Mouse (Mus musculus): ENCODE results near the gene Heatr3. TPM values are rescaled to one million over a fixed set of nuclear protein-coding genes. Genes with fewer than 3 reads are reported as not detected.
"Not testable (repeated sequence)": the region's sequence is repeated elsewhere in the genome, so short reads cannot be mapped to it uniquely, and the experiment has no call there.

Heatr3 gene
- polyA plus RNA-seq, 1 experiment from 2014 or later, result 24.3 TPM

DNA sequence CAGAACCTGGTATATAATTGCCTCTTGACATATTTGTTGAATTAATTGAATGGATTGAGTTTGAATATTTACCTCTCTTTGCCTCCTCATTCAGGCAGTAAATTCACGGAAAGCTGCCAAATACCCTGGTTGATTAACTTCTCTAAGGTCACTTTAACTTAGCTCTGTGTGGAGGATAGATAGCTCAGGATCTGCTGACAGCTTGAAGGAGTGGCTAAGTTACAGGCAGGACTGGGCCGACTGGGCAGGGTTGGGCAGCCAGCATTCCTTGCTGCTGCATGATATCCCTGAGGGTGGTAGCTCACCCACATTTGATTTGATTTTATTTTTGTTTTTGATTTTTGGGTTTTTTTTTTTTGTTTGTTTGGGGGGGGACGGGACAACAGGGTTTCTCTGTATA, 59.7 kb downstream of the Heatr3 start:
- no peak for ATAC-seq (replicated peaks; ENCODE audit: insufficient number of reproducible peaks, insufficient read depth, low FRiP score, low read depth)
- H3K27ac ChIP-seq, result peak overlapping the region; percentile 80
- H3K9me3 ChIP-seq (replicated peaks), result no peaks in the 10 kb centered on the region
- H3K4me1 ChIP-seq (replicated peaks), result peaks cover 33% of the 10 kb centered on the region
- H3K9ac ChIP-seq, result no peak overlapping the region
- no peak overlapping the region for H3K4me3 ChIP-seq
- H3K27me3 ChIP-seq, result no peaks in the 10 kb centered on the region
- 17% methylated on average over 3 of the region's 3 CpGs for WGBS
- H3K36me3 ChIP-seq, result no peaks in the 10 kb centered on the region
- peak overlapping the region; percentile 25; the same call in 1 of the 2 replicates for H3K4me2 ChIP-seq

DNA sequence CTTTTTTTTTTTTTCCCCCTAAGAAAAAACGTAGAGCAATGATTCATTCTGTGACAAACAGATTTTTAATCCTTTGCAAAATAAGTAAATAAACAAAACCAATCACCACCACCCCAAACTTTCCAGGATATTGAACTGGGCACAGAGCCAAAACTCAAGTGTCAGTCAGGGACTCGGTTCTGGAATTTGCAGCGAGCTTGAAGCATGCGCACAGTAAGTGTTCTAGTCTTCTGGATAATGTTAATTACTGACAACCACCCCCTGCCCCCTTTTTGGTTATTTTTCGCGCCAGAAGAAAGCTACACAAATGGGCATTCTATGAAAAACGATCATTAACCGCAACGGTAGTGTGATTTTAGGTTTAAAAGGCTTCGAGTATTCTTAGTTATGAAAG, 60.9 kb downstream of the Heatr3 start:
- ATAC-seq (replicated peaks; ENCODE audit: insufficient number of reproducible peaks, insufficient read depth, low FRiP score, low read depth), result no peak
- Histone ChIP-seq H3K4me2 (peak overlapping the region; percentile 89), H3K4me3 (peak overlapping the region; percentile 82), H3K27me3 (no peaks in the 10 kb centered on the region), H3K4me1 (replicated peaks) (peaks cover 35% of the 10 kb centered on the region), H3K36me3 (no peaks in the 10 kb centered on the region), H3K9me3 (replicated peaks) (no peaks in the 10 kb centered on the region), H3K27ac (peak overlapping the region; percentile 99), H3K9ac (peak overlapping the region; percentile 83)
- WGBS, result 2% methylated on average over 10 of the region's 10 CpGs

DNA sequence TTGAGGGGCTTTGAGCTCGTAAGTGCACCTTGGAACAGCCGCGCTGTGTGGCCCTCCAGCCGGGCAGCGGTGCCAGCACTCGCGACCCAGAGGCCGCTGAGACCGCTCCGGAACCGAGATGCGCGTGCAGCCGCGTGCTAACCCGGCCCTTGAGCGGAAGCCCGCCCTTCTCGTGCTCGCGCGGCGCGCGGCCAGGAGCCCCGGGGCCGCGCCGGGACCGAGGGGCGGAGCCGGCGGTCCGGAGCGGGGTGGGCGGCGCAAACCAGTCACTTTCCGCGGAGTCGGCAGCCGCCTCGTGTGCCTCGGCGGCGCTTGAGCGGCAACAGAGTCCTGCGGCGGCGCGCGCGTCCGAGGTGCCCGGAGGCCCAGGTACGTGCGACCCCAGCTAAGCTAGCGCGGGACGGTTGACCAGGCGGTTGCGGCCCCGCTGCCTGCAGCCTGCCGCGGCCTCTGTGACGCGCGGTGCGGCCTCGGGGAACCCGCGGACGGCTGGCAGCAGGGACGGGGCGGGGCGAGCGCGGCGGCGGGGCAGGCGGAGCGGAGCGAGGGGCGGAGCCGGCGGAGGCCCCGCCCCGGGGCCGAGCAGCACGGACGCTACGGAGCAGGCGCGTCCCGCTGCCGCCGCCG, 61.4 kb downstream of the Heatr3 start, which contains the start of gene Tent4b:
TSS of gene Tent4b (plus strand) at position 269 of the 627 bp plus-strand sequence.
- H3K27me3 ChIP-seq, result no peaks in the 10 kb centered on the region
- ATAC-seq (replicated peaks; ENCODE audit: insufficient number of reproducible peaks, insufficient read depth, low FRiP score, low read depth), result peak; percentile 95
- H3K27ac ChIP-seq, result peak within 1 kb of the TSS; percentile 99
- H3K9ac ChIP-seq, result peak within 1 kb of the TSS; percentile 83
- WGBS, result under 1% methylated on average over 76 of the region's 97 CpGs
- H3K9me3 ChIP-seq (replicated peaks), result no peaks in the 10 kb centered on the region
- H3K4me3 ChIP-seq, result peak within 1 kb of the TSS; percentile 82
- H3K4me1 ChIP-seq (replicated peaks), result peaks cover 35% of the 10 kb centered on the region
- no peaks in the 10 kb centered on the region for H3K36me3 ChIP-seq
- peak within 1 kb of the TSS; percentile 89 for H3K4me2 ChIP-seq

DNA sequence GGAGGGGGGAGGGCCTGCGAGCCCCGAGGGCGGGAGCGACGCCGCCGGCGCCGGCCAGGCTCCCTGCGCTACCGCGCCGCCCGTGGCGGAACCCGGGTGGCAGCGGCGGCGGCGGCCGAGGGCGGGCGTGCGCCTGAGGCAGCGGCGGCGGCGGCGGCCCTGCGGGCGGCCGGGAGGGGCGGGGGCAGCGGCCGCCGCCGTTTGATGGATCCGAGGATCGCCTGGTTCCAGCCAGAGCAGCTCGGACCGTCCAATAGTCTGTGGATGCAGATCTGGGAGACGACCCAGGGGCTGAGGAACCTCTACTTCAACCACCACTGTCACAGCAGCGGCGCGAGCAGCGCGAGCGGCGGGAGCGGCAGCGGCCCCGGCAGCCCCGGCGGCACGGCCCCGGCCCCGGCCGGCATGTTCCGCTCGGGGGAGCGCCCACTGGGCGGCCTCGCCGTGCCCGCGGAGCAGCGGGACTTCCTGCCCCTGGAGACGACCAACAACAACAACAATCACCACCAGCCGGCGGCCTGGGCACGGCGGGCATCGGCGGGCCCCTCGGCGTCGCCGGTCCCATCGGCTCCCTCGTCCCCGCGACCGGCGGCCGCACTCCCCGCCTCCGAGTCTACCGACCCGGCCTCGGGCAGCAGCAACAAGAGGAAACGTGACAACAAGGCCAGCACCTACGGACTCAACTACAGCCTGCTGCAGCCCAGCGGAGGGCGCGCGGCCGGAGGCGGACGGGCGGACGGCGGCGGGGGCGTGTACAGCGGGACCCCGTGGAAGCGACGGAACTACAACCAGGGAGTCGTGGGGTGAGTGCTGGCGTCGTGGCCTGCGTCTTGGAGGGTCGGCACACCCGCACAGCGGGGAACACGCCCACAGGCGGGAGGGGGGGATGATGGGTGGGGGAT, 62.3 kb downstream of the Heatr3 start:
- no peaks in the 10 kb centered on the region for H3K27me3 ChIP-seq
- no peaks in the 10 kb centered on the region for H3K36me3 ChIP-seq
- under 1% methylated on average over 59 of the region's 117 CpGs for WGBS

DNA sequence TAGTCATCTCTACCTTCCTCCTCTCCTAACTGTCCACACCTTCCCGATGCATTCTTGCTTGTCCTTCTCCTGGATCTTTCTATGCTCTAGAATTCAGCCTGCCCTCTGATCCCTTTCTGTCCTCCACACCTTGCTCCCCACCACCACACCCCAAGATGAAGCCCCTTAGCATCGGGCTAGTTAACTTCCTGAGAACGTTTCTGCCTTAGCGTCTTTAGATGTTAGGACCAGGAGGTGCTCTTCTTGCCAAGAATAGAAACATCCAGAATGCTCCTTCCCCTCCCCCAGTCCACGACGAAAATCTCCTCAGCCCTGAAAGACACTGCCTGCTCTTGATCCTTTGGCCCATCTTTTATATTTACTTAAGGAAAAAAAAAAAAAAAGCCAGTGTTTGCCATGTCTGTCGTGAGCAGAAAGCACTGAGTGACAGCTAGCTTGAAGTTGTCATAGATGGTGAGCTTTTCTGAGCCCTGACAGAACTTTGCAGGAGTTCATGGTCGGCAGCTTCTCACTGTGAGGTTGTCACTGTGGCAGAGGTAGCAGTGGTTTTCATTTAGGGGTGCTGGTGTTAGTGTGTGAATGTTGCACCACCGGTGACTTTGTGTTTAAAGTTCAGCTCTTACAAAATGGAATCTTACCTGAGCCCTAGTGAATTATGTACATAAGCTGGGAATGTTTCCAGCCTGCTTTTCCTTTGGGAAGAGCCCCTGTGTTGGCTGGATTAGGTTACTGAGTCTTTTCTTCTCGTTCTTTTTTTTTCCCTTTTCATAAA, 63.3 kb downstream of the Heatr3 start:
- Histone ChIP-seq H3K9me3 (replicated peaks) (no peaks in the 10 kb centered on the region), H3K4me3 (peak overlapping the region; percentile 82), H3K4me2 (peak overlapping the region; percentile 89), H3K9ac (peak overlapping the region; percentile 83), H3K36me3 (no peaks in the 10 kb centered on the region), H3K27ac (no peak overlapping the region), H3K4me1 (replicated peaks) (peaks cover 39% of the 10 kb centered on the region), H3K27me3 (no peaks in the 10 kb centered on the region)
- ATAC-seq (replicated peaks; ENCODE audit: insufficient number of reproducible peaks, insufficient read depth, low FRiP score, low read depth), result no peak
- 13% methylated on average over 10 of the region's 10 CpGs for WGBS

More for the DNA sequence above, 62.3 kb downstream of the Heatr3 start:
- peaks cover 39% of the 10 kb centered on the region for H3K4me1 ChIP-seq (replicated peaks)
- H3K9me3 ChIP-seq (replicated peaks), result no peaks in the 10 kb centered on the region
- ATAC-seq (replicated peaks; ENCODE audit: insufficient number of reproducible peaks, insufficient read depth, low FRiP score, low read depth), result peak; percentile 27
- peak overlapping the region; percentile 82 for H3K4me3 ChIP-seq
- H3K27ac ChIP-seq, result peak overlapping the region; percentile 99
- peak overlapping the region; percentile 89 for H3K4me2 ChIP-seq
- H3K9ac ChIP-seq, result peak overlapping the region; percentile 83

DNA sequence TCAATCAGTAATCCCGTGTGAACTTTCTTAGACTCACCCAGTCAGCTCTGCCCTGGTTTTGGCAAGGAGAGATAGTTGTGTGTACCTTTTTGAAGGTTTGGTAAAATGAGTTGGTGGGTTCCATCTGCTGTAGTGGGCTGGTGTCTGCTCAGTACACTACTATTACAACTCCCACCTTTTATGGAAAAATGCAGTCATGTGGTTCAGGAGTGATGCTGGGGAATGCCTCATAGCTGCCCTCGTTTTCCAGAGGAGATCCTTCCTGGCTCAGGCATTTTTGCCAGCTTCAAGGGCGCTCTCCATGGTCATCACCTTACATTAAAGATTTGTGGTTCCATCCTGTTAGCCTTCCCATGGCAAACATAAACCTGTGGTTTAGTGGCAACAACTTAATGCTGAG, 64.0 kb downstream of the Heatr3 start:
- Histone ChIP-seq H3K4me1 (replicated peaks) (peaks cover 39% of the 10 kb centered on the region), H3K9ac (0 out of 2 replicates have a peak overlapping the region, but pooled peaks have one; percentile 83)
- 41% methylated on average over 3 of the region's 3 CpGs for WGBS

DNA sequence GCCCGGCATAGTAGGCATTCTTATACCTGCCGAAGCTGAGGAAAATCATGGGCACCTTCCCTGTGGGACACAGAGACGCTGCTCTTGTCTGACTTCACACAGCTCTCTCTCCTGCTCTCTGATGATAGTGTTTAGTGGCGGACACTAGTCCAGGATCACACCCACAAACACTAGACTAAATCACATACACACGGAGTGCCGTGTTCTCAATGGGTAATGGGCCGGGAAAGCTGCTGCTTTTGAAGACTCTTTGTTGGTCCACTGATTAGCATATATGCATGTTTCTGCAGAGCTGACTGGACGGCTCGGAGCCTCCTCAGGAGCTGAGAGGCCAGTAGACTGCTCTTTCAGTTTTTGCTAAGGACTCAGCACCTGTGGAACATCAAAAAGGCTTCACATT, 68.4 kb downstream of the Heatr3 start:
- ATAC-seq (replicated peaks; ENCODE audit: insufficient number of reproducible peaks, insufficient read depth, low FRiP score, low read depth), result no peak
- no peak overlapping the region for H3K9ac ChIP-seq
- 86% methylated on average over 9 of the region's 9 CpGs for WGBS
- no peak overlapping the region for H3K4me2 ChIP-seq
- no peaks in the 10 kb centered on the region for H3K27me3 ChIP-seq
- no peaks in the 10 kb centered on the region for H3K36me3 ChIP-seq
- H3K4me1 ChIP-seq (replicated peaks), result peaks cover 19% of the 10 kb centered on the region
- no peak overlapping the region for H3K27ac ChIP-seq
- no peak overlapping the region for H3K4me3 ChIP-seq
- no peaks in the 10 kb centered on the region for H3K9me3 ChIP-seq (replicated peaks)

More for the DNA sequence above, 64.0 kb downstream of the Heatr3 start:
- no peaks in the 10 kb centered on the region for H3K36me3 ChIP-seq
- H3K27me3 ChIP-seq, result no peaks in the 10 kb centered on the region
- peak overlapping the region; percentile 82; the same call in 1 of the 2 replicates for H3K4me3 ChIP-seq
- peak overlapping the region; percentile 89 for H3K4me2 ChIP-seq
- no peak for ATAC-seq (replicated peaks; ENCODE audit: insufficient number of reproducible peaks, insufficient read depth, low FRiP score, low read depth)
- no peak overlapping the region for H3K27ac ChIP-seq
- no peaks in the 10 kb centered on the region for H3K9me3 ChIP-seq (replicated peaks)

DNA sequence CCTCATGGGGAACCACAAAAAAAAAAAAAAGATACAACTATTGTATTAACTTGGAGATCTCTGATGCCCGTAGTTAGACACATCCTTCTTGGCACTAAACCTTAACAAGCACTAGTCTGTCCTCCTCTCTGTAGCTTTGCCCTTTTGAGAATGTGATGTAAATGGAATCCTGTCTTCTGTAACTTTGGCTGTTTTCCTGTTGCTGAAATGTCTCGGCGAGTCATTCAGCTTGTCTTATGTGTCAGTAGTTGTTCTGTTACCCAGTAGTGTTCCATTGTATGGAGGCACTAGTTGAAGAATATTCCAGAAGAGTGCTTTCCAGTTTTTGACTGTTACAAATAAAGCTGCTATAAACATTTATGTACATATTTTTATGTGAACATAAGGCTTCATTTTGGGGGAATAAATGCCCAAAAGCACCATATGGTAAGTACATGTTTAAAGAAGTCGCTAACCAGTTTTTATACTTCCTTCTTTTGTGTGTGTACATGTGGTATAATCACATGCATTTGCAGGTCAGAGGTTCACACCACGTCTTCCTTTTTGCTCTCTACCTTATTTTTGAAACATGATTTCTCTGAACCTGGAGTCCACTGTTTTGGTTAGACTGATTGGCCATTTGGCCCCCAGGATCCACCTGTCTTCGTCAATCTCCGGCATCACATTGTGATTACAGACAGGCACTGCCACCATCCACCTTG, 69.6 kb downstream of the Heatr3 start:
- Histone ChIP-seq H3K36me3 (no peaks in the 10 kb centered on the region), H3K9ac (no peak overlapping the region), H3K9me3 (replicated peaks) (no peaks in the 10 kb centered on the region), H3K4me3 (no peak overlapping the region), H3K27me3 (no peaks in the 10 kb centered on the region), H3K27ac (no peak overlapping the region), H3K4me1 (replicated peaks) (peaks cover 7% of the 10 kb centered on the region), H3K4me2 (no peak overlapping the region)
- no peak for ATAC-seq (replicated peaks; ENCODE audit: insufficient number of reproducible peaks, insufficient read depth, low FRiP score, low read depth)
- WGBS, result 82% methylated on average over 7 of the region's 7 CpGs

DNA sequence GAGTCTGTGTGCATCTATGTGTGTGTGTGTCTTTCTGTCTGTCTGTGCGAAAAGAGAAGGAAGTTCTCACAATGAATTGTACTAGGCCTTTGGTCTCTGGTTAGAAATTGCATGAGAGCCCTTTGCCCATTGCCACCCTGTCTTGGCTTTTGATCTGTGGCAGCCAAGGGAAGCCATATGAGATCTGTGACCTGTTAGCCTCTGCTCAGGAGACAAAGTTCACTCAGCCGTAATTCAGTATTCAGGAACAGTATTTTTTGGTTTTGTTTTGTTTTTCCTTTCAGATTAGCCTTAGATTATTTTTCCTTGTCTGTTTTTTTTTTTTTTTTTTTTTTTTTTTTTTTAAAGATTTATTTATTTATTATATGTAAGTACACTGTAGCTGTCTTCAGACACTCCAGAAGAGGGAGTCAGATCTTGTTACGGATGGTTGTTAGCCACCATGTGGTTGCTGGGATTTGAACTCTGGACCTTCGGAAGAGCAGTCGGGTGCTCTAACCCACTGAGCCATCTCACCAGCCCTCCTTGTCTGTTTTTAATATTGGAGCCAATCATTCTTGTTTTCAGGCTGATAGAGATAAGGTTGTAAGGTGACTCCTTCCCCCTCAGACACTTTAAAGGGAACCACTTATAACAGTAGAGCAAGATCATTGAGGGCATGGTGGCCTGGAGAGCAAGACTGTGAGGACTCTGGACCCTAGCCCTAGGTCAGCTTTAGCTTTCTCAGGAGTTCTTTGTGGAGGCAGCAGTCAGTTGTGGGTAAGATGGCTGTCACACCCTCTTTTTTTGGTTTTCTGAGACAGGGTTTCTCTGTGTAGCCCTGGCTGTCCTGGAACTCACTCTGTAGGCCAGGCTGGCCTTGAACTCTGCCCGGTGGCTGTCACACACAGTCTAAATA, 72.5 kb downstream of the Heatr3 start:
- H3K4me3 ChIP-seq; H3K27ac ChIP-seq; H3K36me3 ChIP-seq; H3K27me3 ChIP-seq; ATAC-seq (replicated peaks; ENCODE audit: insufficient number of reproducible peaks, insufficient read depth, low FRiP score, low read depth); H3K9ac ChIP-seq; H3K4me1 ChIP-seq (replicated peaks); H3K9me3 ChIP-seq (replicated peaks); H3K4me2 ChIP-seq: not testable (repeated sequence)
- WGBS, result 80% methylated on average over 6 of the region's 6 CpGs

DNA sequence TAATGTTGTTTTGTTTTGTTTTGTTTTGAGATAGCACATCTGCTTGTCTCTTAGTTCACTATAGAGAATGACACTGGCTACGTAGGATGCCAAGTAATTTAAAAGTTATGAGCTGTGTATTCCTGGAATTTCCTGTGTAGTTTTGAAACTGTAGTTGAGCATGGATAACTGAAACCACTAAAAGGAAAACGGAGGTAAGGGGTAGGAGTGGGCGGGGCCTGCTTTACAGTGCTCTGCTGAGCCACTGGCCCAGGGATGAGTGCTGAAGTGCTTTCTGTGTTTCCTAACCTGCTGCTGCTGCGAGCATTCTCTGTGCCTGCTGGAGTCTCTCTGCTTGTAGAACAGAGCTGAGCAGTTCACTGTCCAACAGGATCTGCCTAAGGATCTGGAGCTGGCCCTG, 83.7 kb downstream of the Heatr3 start:
- no peak for ATAC-seq (replicated peaks; ENCODE audit: insufficient number of reproducible peaks, insufficient read depth, low FRiP score, low read depth)
- Histone ChIP-seq H3K4me2 (no peak overlapping the region), H3K4me3 (no peak overlapping the region), H3K36me3 (no peaks in the 10 kb centered on the region), H3K9ac (no peak overlapping the region), H3K27ac (no peak overlapping the region), H3K4me1 (replicated peaks) (peaks cover 11% of the 10 kb centered on the region), H3K27me3 (no peaks in the 10 kb centered on the region), H3K9me3 (replicated peaks) (no peaks in the 10 kb centered on the region)
- 50% methylated on average over 4 of the region's 4 CpGs for whole genome bisulfite sequencing

Data from heart, embryonic 15.5 days (tissue).